Mouse (Mus musculus) thymus, postnatal 25 days (tissue): ENCODE data around the gene Xrn1.

Experiments
- DNase-seq: peaks from one replicate; pipeline ENCODE4 v3.0.0; 2022

The Xrn1 gene

DNA sequence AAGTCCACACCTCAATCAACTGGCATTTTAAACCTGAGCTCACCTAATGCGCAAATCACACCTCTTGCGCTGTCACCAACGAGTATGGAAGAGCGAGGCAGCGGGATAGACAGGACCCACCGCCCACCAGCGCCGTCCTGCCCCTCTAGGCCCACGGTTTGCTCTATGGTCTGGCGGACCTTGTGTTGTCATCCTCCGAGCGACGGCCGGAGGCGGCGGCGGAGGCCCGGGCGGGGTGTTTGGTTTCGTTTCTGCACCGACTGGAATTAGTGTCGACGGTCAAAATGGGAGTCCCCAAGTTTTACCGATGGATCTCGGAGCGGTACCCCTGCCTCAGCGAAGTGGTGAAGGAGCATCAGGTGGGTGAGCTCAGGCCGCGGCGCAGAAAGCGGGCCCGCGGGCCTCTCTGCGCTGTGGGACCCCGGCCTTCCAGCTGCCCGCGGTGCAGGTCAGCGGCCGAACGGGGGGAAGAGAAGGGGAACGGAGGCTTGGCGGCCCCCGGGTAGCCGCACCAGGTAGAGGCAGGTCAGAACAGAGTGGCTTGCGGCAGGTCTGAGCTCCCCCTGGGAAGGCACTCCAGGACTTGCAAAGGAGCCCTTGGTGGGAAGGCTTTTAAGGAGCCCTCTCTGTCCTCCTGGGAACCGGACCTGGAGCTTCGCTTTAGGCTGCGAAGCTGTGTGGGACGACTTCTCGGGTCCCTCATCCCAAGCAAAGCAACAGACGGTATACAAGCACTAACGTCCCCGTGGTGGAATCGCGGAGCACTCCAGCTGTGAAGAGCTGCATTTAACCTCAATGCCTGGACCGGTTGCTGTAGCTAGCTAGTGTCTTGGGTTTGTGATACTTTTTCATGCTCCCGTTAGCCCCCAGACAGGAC lies at the start of gene Xrn1:
TSS of gene Xrn1 (plus strand) at position 176 of the 877 bp plus-strand sequence.
- DNase-seq: peak; percentile 92

DNA sequence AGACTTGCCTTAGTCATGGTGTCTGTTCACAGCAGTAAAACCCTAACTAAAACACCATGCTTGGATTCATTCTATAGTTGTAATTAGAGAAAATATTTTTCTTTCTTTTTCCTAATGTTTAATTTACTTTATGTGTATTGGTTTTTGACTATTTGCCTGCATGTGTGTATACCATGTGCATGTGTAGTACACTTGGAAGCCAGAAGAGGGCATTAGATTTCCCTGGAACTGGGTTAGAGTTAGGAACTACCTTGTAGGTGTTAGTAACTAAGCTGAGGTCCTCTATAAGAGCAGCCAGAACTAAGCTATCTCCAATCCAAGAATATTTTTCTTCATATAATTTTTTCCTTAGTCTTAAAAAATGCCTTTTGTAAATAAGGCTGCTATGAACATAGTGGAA lies 21.7 kb upstream of the Xrn1 start:
- DNase-seq: no peak

DNA sequence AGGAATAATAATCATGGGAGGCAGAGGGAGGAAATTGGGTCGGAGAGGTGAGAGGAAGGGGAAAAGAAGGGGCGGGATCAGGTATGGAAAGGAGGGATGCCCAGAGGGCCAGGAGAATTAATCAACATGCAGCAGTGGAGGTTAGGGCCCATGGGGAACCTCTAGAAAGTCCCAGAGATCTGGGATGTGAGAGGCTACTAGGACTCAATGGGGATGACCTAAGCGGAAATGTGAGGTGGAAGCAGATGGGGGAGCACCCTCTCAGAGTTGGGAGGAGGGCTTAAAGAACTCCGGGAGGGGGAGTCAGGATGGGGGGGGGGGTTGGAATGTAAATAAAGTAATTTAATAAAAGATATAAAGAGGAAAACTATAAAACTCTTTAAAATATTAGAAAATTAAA lies 902 bp upstream of the Xrn1 start:
- no peak for DNase-seq

DNA sequence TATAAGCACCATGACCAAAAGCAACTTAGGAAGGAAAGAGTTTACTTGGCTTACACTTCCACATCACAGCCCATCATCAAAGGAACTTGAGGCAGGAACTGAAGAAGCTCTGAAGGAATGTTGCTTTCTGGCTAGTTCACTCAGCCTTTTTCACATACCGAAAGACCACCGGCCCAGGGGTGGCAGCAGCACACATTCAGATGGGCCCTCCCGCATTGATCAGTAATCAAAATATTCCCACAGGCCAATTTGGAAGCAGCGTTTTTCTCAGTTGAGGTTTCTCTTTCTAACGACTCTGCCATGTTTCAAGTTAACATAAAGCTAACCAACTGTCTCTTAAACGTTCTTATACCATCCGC lies 355 bp upstream of the Xrn1 start:
- DNase-seq: no peak

DNA sequence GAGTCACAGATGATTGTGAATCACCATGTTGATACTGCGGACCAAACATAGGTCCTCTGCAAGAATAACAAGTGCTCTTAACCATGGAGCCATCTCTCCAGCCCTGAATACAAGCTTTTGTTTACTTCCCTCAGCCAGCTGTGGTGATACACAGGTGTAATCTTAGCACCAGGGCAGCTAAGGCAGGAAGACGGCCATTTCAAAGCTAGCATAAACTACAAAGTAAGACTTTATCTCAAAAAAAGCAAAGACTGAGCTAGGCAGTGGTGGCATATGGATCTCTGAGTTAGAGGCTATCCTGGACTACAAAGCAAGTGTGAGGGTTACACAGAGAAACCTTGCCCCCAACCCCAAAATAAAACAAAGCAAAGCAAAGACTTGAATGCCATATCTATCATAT lies 3.1 kb downstream of the Xrn1 start:
- peak; percentile 60 for DNase-seq

DNA sequence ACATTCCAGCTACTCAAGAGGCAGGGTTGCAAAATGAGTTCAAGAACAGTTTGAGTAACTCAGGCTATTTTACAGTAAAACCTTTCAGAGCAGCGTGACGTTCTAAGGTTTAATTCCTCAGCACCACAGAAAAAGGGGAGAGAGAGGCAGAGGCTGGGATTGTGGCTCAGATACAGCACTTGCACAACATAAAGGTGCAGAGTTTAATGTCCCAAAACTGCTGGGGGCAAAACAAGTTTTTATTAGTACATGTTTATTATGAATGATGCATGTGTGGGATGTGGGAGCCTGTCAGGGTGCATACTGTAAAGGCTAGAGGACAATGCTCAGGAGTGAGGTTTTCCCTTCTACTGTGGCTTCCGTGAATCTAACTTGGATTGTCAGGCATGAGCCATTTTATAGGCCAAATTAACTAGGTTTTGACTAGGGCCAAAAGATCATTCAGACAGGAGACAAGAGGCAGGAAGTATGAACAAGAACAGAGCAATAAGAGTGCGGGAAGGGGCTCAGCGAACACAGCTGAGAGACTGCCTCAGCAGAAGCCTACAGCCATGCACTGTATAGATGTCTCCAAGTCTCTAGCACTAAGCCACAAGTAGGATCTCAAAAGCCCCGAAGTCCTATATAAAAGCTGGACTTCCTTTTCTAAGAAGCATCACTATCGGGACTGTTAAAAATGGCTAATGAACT lies 3.6 kb downstream of the Xrn1 start:
- peak; percentile 64 for DNase-seq

DNA sequence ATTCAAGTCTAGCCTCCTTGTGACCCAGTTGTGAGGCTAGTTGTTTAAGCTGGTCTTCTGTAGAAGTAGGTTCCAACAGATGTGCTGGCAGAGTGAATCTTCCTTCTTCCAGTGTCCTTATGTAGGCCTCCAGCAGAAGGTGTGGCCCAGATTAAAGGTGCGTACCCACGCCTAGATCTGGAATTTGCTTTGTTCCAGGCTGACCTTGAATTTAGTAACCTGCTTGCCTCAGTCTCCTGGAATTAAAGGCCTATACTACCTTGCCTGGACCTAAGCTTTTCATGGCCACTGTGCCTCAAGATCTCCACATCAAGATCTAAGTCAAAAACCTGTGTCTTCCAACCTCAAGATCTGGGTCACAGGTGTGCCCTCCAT lies 4.2 kb downstream of the Xrn1 start:
- peak; percentile 51 for DNase-seq

DNA sequence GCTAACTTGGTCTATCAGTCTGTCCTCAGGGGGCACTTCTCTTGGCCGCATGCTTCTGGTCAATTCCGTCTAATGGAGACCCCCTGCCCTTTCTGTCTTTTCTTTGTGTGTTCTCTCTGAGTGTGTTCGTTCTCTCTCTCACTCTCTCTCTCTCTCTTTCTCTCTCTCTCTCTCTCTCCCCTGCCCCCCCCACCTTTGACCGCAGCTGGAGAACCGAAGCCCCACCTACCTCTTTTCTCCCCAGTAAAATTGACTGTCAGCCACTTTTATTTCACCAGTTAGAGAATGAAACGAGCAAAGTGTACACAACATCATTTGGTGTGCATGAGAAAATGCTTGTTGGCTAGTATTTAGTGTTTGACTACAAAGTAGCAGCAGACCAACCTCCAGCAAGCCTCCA lies 4.7 kb downstream of the Xrn1 start:
- peak; percentile 43 for DNase-seq

DNA sequence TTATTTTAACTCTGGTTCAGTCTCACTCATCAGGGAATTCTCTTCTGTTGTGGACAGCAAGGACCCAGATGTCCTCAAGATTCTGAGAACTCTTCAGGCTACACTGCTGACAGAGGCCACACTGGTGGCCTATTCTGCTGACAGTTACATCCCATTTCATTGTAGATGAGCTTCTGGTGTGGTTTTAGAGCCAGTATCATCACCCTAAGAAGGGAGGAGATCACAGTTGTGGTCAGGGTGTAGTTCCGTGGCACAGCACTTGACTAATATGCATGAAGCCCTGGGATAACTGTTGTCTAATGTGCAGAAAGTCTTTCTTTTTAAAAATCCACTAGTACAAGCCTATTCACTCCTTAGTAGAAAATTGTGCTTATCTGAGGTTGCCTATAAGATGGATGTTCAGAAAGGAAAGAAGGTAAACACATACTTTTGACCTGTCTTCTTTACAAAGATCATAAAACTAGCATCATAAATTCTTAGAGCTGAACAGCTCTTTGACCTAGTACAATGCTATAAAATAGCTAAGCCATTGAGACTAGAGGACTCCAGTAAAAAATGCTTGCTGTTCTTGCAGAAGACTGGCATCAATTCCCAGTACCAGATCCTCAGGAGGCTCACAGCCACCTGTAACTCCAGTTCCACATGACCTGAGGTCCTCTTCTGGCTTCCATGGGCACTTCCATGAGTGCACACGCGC lies 5.3 kb downstream of the Xrn1 start:
- peak; percentile 37 for DNase-seq

DNA sequence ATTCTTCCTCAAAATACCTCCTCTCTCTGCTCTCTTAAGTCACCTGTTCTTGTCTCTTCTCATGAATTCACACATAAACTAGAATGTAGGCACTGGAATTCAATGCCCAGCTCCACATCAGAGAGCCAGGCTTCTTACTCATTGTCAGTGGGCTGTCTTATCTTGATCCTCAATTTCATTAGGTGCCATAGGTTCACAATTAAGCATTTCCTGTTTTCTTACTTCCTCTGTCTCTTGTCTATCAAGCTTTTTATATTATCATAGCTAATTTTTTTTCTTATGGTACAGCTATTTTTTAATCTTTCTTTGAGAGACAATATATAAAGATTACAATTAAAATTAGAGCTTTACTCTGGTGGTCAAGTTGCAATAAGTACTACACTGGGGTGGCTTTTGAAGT lies 6.5 kb downstream of the Xrn1 start:
- DNase-seq: no peak

DNA sequence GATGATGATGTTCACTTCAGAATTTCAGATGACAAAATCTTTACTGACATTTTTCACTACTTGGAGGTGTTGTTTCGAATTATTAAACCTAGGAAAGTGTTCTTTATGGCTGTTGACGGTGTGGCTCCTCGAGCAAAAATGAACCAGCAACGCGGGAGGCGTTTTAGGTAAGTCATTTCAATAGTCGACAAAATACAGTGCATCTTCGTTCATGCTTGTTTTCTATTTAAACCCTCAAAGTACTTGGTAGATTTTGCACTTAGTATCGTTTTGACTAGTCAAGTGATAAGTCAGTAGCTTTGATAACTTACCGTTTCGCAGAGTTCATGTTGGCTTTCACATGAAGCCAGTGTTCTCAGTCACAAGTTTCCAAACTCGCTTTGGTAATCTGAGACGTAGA lies 9.5 kb downstream of the Xrn1 start:
- DNase-seq: no peak

DNA sequence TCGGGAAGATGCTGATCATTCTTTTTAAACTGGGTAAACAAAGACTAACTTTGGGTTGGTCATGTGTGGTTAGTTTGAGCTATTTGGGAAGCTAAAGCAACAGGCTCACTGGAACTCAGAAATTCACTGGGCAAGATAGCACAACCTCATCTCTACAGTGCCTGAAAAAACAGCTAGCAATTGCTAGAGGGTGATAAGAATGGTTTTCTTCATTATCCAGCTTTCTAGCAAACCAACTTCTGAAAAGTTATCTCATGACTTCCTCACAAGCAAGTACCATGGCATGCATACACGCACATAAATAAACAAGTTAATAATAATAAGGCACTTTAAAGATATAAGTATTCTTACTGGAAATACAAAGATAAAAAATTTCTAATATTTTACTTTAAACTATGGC lies 23.7 kb downstream of the Xrn1 start:
- no peak for DNase-seq

DNA sequence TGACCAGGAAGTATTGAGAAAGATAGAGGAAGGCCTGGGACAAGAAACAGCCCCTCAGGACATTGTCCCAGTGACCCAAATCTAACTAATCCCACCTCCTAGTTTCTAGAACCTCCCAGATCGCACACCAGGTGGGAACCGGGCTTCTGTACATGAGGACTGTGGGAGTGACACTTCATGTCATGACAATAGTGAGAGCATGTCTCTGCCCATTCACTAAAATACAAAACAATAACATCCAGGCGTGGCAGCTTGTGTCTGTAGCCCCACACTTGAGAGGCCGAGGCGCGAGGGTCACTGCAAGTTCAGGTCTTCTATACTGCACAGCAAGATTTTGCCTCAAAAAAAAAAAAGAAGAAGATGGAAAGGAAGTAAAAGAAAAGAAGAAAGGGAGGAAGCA lies 25.3 kb downstream of the Xrn1 start:
- DNase-seq: no peak

DNA sequence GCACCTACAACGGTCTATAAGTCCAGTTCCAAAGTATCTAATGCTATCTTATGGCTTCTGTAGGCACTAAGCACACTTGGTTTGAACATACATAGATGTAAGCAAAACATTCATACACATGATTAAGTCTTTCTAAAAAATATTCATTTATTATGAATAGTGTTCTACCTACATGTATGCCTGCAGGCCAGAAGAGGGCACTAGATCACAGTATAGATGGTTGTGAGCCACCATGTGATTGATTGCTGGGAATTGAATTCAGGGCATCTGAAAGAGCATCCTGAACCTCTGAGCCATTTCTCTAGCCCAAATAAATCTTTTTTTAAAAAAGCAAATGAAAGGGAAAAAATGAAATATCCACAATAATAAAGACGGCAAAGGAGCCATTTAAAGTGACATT lies 37.7 kb downstream of the Xrn1 start:
- no peak for DNase-seq

DNA sequence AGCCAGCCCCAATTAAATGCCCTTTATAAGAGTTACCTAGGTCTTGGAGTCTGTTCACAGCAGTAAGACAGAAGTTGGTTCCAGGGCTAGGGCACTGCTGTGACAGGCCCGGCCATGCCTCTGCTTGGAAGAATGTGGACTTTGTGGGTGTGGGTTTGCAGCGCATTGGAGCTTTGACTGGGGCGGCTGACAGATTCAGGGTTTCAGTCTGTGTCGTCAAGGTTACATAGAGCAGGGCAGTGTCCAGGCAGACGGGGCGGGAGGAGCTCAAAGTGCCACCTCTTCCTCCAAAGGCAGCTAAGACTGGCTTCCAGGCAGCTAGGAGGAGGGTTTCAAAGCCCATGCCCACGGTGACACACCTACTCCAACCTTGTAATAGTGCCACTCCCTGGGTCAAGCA lies 49.9 kb downstream of the Xrn1 start:
- DNase-seq: no peak

DNA sequence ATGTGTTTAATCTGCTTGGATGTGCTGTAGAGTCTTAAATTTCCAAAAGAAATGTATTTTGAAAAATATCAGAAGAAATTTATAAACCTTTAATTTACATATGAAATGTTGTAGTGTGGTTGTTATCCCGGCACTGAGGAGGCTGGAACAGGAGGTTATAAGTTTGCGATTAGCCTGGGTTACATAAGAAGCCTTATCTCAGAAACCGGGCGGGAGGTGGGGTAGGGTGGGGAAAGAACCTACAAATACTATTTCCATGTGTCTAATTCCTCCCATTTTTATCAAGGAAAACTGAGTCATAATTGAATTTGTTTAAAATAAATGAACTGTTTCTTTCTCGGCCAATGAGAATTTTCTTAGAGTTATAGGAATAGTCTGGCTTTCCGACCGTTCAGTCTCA lies 56.1 kb downstream of the Xrn1 start:
- no peak for DNase-seq

DNA sequence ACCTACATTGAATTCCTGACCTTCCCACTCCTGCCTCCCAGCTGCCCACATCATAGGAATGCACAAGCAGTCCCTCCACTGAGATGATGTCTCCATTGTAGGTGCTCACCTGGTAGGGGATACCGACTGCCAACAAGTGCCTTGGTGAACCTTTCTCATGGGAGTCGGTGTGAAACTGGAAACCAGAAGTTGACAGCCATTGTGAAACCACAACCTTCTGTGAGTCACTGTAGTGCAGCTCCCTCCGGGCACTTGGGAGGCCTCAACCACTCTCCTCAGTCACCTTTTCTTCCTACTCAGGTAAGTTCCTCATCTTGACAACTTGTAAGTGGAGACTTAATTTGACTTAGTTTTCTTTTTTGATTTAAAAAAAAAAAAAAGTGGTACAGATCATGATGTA lies 69.4 kb downstream of the Xrn1 start:
- DNase-seq: no peak

DNA sequence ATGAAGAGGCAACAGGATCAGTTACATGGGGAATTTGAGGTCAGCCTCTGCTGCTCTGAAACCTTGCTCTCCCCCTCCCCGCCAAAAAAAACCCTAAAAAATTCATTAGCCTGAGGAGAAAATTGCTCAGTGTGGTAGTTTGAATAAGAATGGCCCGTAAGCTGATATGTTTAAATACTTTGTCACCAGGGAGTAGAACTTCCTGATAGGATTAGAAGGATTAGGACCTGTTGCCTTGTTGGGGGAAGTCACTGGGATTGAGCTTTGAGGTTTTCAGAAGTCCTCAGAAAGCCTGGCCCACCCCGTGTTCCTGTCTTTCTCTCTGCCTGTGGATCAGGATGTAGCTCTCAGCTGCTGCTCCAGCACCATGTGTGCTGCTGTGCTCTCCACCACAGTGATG lies 73.4 kb downstream of the Xrn1 start:
- no peak for DNase-seq

DNA sequence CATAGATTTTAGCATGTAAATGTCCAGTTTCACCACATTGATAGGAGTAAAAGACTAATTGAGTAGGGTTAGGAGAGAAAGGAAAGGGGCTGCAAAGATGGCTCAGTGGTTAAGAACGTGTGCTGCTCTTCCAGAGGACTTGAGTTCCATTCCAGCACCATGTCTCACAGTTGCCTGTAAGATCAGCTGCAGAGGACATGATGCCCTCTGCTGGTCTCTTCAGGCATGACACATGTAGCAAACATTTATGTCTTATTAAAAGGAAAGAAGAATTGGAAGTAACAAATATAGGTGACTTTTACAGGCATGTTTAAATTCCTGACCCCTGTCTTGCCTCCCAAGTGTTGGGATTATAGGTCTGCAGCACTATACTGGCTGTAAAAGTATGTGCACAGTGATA lies 74.3 kb downstream of the Xrn1 start:
- DNase-seq: peak; percentile 45

DNA sequence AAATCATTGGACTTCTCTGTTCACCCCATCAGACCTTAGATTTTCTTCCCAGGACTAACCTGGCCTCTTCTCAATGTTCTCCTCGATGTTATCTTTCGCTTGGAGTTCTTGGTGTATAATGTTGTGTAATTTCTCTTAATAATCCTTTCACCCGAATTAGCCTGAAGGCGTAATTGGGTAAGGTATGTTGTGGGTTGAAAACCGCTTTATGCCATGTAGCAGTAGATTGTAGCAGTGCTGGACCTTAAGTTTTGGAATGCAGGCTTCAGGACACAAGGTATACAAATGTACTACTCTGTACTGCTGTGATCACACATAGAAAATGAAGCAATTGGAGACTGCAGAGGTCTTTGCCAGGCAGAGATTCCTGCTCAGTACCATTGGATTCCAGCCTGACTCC lies 75.3 kb downstream of the Xrn1 start:
- no peak for DNase-seq

DNA sequence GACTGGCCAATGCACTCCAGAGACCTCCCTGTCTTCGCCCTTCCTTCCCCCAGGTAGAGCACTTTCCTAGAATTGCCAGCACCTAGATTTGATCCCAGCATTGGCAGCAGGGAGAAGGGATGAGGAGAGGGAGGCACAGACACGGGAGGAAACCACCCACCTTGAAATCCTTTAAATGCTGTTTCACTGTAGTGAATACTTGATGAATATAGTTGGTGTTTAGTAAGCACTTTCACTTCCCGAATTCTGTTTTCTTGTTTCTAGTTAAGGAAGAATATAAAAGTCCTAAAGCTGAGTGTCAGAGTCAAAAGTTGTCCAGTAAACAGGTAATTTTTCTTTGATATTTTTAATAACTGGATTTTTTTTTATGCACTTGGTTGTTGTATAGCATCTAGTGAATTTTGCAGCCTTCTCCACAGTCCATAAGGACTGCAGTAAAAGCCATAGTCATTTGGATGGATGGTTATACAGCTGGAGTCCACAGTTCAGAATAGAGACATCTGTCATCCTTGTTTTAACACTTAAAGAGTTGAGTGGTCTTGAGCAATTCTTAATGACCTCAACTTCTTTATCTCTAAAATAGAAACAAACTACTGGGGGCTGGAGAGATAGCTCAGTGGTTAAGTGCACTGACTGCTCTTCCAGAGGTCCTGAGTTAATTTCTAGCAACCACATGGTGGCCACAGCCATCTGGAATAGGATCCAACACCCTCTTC lies 81.0 kb downstream of the Xrn1 start:
- no peak for DNase-seq

DNA sequence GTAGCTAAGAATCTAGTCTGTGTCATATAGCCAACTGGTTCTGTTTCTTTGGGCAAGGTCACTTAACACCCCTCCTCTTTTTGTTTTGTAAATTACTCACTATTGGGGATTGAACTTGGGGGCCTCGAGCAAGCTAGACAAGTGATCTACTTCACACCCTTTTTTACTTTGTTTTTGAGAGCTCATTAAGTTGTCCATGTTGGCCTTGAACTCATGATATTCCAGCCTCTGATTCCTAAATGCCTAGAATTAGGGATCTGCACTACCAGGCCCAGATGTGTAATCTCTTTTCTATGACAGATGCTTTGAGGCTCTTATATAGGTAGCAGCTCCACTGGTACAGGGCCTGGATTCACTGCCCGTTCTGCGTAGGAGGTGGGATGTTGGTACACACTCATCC lies 89.7 kb downstream of the Xrn1 start:
- no peak for DNase-seq

DNA sequence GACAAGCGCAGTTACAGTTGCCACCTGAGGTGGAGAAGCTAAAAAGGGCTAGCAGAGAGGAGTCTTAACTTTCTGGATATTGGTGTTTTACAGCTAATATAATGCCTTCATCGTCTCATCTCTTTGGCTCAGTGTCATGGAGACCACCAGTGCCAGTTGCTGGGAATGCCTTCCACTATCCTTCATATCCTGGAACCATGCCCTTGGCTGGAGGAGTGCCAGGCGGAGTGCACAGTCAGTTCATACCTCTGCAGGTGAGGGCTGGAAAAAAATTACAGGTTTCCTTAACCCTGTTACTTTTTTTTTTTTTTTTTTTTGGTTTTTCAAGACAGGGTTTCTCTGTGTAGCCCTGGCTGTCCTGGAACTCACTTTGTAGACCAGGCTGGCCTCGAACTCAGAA lies 96.9 kb downstream of the Xrn1 start:
- DNase-seq: no peak

DNA sequence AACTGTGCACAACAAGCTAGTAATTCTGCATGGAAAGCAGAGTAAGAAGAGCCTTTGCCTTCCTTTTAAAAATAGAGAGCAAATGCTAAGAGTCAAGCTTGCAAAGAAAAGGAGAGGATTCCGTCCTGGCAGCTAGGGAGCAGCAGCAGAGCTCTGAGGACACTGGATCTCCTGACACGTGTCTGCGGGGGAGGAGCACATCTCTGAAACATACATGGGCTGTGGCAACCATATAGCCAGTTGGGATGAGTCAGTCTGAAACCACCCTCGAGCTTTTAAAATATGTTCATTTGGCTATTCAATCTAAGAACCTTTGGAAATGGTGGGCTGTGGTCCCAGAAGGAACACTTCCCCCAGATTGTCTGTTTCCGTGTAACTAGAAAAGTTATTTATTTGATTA lies 100.3 kb downstream of the Xrn1 start:
- DNase-seq: no peak
